Mouse (Mus musculus) limb, embryonic 15.5 days (tissue): ENCODE data around the gene Edar. TPM values are rescaled to one million over a fixed set of nuclear protein-coding genes. Genes with fewer than 3 reads are reported as not detected.
A peak's percentile ranks its signal among the peaks of the same experiment; 100 is the strongest.

Source experiments
- ATAC-seq: fragments of 200-750 bp; cut with Nextera tagmentation; 2 replicates; pipeline ENCODE4 v1.8.0; 2017; ENCODE audit warnings: low read depth, moderate TSS enrichment; ENCODE audit not compliant: insufficient number of reproducible peaks, low FRiP score, low TSS enrichment
- H3K27ac ChIP-seq: fragments of 300-500 bp; sonication (generic); 2 replicates; pipeline ENCODE4 v1.5.1; 2015; ENCODE audit warnings: moderate library complexity, mild to moderate bottlenecking, inconsistent platforms
- H3K27me3 ChIP-seq: fragments of 300-500 bp; sonication (generic); 2 replicates; pipeline ENCODE4 v1.6.1; 2015; ENCODE audit warnings: inconsistent platforms
- H3K36me3 ChIP-seq: fragments of 300-500 bp; sonication (generic); 2 replicates; pipeline ENCODE4 v1.6.1; 2015; ENCODE audit warnings: inconsistent platforms
- H3K4me1 ChIP-seq: fragments of 300-500 bp; sonication (generic); 2 replicates; pipeline ENCODE4 v1.6.1; 2015; ENCODE audit warnings: inconsistent platforms
- H3K4me2 ChIP-seq: fragments of 300-500 bp; sonication (generic); 2 replicates; pipeline ENCODE4 v1.6.1; 2015; ENCODE audit warnings: mild to moderate bottlenecking, inconsistent platforms
- H3K4me3 ChIP-seq: fragments of 300-500 bp; sonication (generic); 2 replicates; pipeline ENCODE4 v1.5.1; 2015; ENCODE audit warnings: mild to moderate bottlenecking, inconsistent platforms
- H3K9ac ChIP-seq: fragments of 300-500 bp; sonication (generic); 2 replicates; pipeline ENCODE4 v1.6.1; 2015; ENCODE audit warnings: inconsistent platforms
- H3K9me3 ChIP-seq: fragments of 300-500 bp; sonication (generic); 2 replicates; pipeline ENCODE4 v1.6.1; 2016; ENCODE audit warnings: inconsistent platforms
- WGBS: fragments of 180-500 bp; shearing (Covaris S2); methylation state at CpG from one replicate; pipeline ENCODE4 v1.1.7; 2015; 5-methylcytosine and 5-hydroxymethylcytosine counted together
- polyA plus RNA-seq: library from polyadenylated mRNA; unstranded; fragments of >200 nt; fragmentation: Nextera tagmentation; extraction: Ambion mirVana; gene quantifications from 2 replicates; pipeline ENCODE4 v1.2.1, GENCODE M21; 2015

Gene Edar
- polyA plus RNA-seq, 1 experiment from 2014 or later: 3.4 TPM

DNA sequence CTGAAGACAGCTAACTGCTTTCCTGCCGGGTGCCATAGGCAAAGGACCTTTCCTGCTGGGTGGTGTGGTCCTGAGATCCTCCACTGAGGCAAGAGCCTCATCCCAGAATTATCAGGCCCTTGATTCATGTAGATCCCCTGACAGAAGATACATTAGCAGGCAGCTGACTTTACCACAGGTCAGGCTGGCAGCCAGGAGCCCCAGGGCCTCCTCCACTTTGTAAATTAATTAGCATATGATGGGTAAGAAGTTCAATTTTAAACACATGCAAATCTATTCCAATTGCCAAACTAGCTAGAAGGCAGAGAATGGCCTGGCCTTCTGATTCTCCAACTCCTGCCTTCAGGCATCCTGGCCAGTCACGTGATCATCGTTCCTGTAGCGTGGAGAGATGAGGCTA, 56.2 kb downstream of the Edar start:
- Histone ChIP-seq H3K4me3 (no peak overlapping the region), H3K9ac (no peak overlapping the region), H3K4me1 (no peaks in the 10 kb centered on the region), H3K27me3 (no peaks in the 10 kb centered on the region), H3K4me2 (no peak overlapping the region), H3K27ac (no peak overlapping the region), H3K9me3 (no peaks in the 10 kb centered on the region), H3K36me3 (no peaks in the 10 kb centered on the region)
- WGBS: 89% methylated on average over 4 of the region's 4 CpGs
- ATAC-seq: no peak

DNA sequence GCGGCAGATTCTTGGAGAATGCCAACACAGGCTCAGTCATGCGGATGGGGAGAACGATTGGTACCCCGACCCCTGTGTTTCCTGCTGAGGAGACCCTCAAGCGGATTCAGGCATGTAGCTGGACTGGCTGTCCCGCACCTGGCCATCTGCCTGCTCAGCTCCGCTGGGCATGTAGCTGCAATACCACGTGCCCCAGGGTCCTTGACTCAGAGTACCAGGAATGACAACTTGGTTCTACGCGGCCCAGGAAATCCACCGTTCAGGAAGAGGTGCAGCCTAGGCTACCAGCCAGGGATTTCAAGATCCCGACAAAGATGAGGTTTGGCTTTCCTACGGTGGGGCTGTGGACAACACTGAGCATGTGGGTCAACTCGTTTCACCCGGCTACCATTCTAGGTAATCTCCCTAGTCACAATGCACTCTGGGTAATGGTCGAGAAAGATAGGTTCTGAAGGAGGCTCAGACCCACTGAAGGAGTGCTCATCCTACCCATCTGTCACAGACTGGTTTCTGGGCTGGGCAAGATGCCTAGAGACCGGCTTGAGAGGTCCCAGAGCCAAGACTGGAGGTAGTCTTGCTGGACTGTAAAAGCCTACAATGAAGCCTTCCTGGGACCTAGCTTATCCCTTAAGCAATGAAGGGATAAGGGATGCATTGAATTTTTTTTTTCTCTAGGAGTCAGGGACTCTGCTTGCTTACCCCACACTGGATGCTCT, 56.8 kb downstream of the Edar start:
- Histone ChIP-seq H3K4me1 (no peaks in the 10 kb centered on the region), H3K27ac (no peak overlapping the region), H3K9me3 (no peaks in the 10 kb centered on the region), H3K9ac (no peak overlapping the region), H3K4me2 (no peak overlapping the region), H3K4me3 (no peak overlapping the region), H3K27me3 (no peaks in the 10 kb centered on the region), H3K36me3 (no peaks in the 10 kb centered on the region)
- ATAC-seq: no peak
- WGBS: 78% methylated on average over 17 of the region's 17 CpGs

DNA sequence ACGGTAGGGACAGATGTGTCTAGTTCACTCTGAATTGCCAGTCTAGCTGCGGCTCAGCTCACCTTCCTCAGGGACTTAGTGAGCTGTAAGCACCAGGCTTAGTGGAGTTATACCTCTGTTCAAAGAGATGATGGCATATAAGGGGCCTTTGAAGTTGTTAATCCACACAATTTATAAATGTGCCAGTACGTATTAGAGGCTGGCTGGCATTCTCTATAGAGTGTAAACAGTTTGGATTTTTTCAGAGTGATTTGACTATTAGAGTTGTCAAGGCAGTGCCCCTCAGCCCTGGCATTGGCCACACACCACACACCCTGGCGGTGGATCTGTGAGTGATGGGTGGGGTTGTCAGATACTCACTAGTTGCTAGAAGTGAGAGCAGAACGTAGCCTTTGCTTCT, 58.9 kb downstream of the Edar start:
- Histone ChIP-seq H3K36me3 (no peaks in the 10 kb centered on the region), H3K4me3 (no peak overlapping the region), H3K27ac (no peak overlapping the region), H3K4me1 (no peaks in the 10 kb centered on the region), H3K4me2 (no peak overlapping the region), H3K27me3 (no peaks in the 10 kb centered on the region), H3K9ac (no peak overlapping the region), H3K9me3 (no peaks in the 10 kb centered on the region)
- ATAC-seq: no peak
- 74% methylated on average over 5 of the region's 5 CpGs for WGBS

DNA sequence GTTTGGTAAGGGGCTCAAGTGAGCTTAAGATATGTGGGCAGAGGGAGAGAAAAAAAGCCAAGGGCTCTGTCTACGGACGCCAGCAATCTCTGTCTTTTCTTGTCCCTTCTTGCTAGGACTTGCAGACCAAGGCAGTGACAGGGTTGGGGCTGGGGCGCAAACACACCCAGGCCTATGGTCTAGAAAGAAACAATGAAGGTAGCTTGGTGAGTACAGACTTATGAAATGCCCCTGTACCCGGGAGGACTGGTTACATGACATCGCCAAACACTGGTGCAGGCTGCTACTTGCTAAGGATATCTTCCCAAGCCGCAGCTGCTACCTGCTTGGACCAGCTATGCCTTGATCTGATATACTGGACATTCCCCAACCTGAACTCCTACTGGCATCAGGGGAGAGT, 60.9 kb downstream of the Edar start:
- Histone ChIP-seq H3K4me1 (no peaks in the 10 kb centered on the region), H3K4me2 (no peak overlapping the region), H3K27me3 (no peaks in the 10 kb centered on the region), H3K36me3 (no peaks in the 10 kb centered on the region), H3K27ac (no peak overlapping the region), H3K9ac (no peak overlapping the region), H3K4me3 (no peak overlapping the region), H3K9me3 (no peaks in the 10 kb centered on the region)
- ATAC-seq: no peak
- 79% methylated on average over 6 of the region's 6 CpGs for WGBS

DNA sequence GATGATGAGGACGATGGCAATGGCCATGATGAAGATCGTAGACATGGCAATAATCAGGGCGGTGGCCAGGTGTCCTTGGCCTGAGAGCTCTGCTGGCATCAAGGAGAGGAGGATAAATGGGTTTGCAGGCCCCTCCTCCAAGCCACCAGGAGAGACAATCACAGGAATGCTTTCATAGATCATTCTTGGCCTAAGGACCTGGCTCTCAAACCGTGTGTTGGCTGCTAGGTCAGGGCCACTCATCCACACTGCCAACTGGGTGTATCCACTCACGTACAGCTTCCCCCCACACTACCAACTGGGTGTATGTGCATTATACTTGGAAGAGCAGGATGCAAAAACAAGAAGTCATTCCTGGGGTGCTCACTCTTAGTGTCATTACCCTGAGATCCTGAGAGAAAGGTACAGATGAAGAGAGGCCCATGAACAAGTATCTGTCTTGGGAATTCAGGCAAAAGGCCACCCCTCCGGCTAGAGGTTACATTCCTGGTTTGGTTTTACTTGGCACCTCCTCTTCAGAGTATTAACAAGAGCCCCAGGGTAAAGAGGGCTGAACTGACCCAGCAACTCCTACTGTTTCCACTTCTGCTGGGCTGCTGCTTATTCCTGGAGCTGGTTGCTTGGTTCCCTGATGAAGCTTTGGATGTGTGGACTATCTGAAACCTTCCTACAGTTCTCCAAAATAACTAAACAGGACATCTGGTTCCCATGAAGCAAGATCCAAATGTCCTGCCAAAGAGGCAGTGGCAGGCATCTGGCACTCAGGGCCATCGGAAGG, 64.8 kb downstream of the Edar start:
- H3K36me3 ChIP-seq: no peaks in the 10 kb centered on the region
- H3K9ac ChIP-seq: no peak overlapping the region
- no peak for ATAC-seq
- H3K27me3 ChIP-seq: no peaks in the 10 kb centered on the region
- no peak overlapping the region for H3K27ac ChIP-seq
- H3K4me2 ChIP-seq: no peak overlapping the region
- no peaks in the 10 kb centered on the region for H3K4me1 ChIP-seq
- no peak overlapping the region for H3K4me3 ChIP-seq
- WGBS: 79% methylated on average over 7 of the region's 7 CpGs
- no peaks in the 10 kb centered on the region for H3K9me3 ChIP-seq

DNA sequence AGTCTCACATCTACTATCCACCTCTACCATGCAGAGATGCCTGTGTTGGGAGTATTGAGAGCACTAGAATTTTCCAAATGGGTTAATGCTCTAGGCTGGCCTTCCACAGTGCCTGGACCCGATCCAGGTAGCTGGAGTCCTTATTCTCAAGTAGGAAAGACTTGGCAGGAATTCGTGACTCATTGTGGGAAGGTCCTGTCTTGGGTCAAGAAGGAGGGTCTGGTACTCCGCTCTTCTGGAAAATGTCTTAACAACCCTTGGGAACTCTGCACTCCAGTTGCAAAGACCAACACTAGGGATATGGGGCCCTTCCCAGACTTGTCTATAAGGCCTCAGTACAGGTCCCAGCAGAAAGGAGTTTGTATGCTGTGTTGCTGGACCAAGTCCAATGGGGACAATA, 66.6 kb downstream of the Edar start:
- H3K4me1 ChIP-seq: peaks cover 8% of the 10 kb centered on the region
- no peaks in the 10 kb centered on the region for H3K27me3 ChIP-seq
- no peak for ATAC-seq
- no peak overlapping the region for H3K9ac ChIP-seq
- 0 out of 2 replicates have a peak, but pooled peaks cover under 1% of the 10 kb centered on the region for H3K36me3 ChIP-seq
- no peaks in the 10 kb centered on the region for H3K9me3 ChIP-seq
- no peak overlapping the region for H3K4me2 ChIP-seq
- WGBS: 73% methylated on average over 3 of the region's 3 CpGs
- no peak overlapping the region for H3K27ac ChIP-seq
- no peak overlapping the region for H3K4me3 ChIP-seq

DNA sequence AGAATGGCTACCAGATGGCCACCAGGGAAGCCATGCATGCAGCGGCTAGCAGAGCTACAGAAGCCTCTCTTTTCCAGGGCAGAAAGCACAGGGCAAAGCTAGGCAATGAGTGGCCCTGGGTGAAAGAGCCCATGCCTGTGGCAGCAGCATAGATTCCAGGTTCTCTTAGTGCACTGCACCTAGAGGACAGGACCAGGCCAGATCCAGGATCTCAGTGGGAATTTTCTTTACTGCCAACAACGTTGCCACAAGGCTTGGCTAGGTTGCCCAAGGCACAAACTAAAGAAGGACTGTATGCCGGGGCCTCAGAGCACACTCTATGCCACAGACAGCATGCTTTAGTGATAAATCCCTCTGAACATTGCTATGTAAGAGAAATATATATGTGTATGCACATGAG, 69.1 kb downstream of the Edar start:
- no peak for ATAC-seq
- no peak overlapping the region for H3K4me3 ChIP-seq
- H3K9me3 ChIP-seq: no peaks in the 10 kb centered on the region
- H3K27ac ChIP-seq: no peak overlapping the region
- H3K36me3 ChIP-seq: 0 out of 2 replicates have a peak, but pooled peaks cover 3% of the 10 kb centered on the region
- no peak overlapping the region for H3K9ac ChIP-seq
- H3K4me2 ChIP-seq: no peak overlapping the region
- 80% methylated on average over 3 of the region's 3 CpGs for WGBS
- no peaks in the 10 kb centered on the region for H3K27me3 ChIP-seq
- peaks cover 21% of the 10 kb centered on the region for H3K4me1 ChIP-seq

DNA sequence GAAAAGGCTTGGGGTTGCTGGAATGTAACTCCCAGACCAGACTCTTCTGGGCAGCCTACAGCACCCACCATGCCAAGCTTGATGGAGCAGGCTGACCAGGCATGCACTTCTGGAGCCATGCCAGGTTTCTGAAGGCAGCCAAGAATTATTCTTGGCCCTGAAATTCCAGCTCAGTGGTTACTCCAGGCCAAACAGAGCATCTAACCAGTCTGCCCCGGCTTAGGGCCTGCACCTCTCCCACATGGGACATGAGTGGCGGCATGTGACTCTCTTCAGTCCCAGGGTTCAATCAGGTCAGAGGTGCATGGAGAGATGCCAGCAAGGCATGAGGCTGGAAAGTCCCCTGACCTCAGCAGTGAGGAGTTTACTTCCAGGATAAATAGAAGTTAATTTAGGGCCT, 70.7 kb downstream of the Edar start:
- H3K4me1 ChIP-seq: peaks cover 25% of the 10 kb centered on the region
- 59% methylated on average over 2 of the region's 2 CpGs for WGBS
- ATAC-seq: 0 out of 2 replicates have a peak, but pooled peaks have one; percentile 19
- H3K9ac ChIP-seq: no peak overlapping the region
- H3K27me3 ChIP-seq: no peaks in the 10 kb centered on the region
- no peak overlapping the region for H3K4me3 ChIP-seq
- H3K27ac ChIP-seq: no peak overlapping the region
- no peaks in the 10 kb centered on the region for H3K9me3 ChIP-seq
- H3K4me2 ChIP-seq: no peak overlapping the region
- 0 out of 2 replicates have a peak, but pooled peaks cover 3% of the 10 kb centered on the region for H3K36me3 ChIP-seq

DNA sequence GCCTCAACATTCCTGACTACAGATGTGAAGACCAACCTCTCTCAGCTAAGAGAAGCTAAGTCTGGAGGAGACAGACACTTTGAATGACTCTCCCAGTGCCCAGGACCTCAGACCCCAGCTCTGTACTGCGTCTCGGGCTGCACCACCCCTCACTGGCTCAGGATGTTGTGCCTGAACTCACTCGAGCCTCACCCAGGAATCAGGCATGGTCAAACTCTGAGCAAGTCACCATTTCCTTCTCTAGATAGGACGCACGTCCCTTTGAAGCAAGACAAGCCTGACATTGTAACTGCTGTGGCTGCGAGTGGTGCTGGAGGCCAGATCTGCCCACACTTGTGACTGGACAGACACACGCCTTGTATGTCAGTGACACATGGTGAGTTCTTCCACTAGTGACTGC, 73.5 kb downstream of the Edar start:
- WGBS: 59% methylated on average over 7 of the region's 7 CpGs
- Histone ChIP-seq H3K4me1 (peaks cover 25% of the 10 kb centered on the region), H3K27ac (peak overlapping the region; percentile 57; the same call in 1 of the 2 replicates), H3K36me3 (0 out of 2 replicates have a peak, but pooled peaks cover 3% of the 10 kb centered on the region), H3K9ac (no peak overlapping the region), H3K4me2 (no peak overlapping the region), H3K27me3 (no peaks in the 10 kb centered on the region), H3K9me3 (no peaks in the 10 kb centered on the region), H3K4me3 (no peak overlapping the region)
- no peak for ATAC-seq

DNA sequence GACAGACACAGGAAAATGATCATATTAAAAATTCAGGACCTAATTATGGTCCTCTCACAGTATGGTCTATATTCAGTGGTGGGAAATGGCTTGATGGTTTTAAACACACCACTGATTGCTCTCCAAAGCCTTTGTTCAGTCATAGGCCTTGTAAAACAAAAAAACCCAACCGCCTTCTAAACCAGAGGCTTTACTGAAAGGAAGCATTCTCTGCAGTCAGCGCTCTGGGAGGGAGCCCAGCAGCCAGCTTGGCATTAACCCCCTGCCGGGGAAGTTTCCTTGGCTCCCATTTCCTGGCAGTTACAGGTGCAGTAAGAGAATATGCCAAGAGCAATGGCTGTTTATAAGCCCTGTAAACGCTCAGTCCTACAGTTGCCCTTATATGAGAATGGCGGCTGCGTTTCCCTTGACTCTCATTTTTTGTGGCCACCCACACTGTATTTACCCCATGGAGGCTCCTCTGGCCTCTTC, 74.0 kb downstream of the Edar start:
- Histone ChIP-seq H3K27me3 (no peaks in the 10 kb centered on the region), H3K4me2 (no peak overlapping the region), H3K27ac (peak overlapping the region; percentile 57; the same call in 1 of the 2 replicates), H3K9me3 (no peaks in the 10 kb centered on the region), H3K36me3 (0 out of 2 replicates have a peak, but pooled peaks cover 3% of the 10 kb centered on the region), H3K4me1 (peaks cover 25% of the 10 kb centered on the region), H3K9ac (no peak overlapping the region), H3K4me3 (no peak overlapping the region)
- ATAC-seq: peak; percentile 73
- 28% methylated on average over 6 of the region's 6 CpGs for WGBS

DNA sequence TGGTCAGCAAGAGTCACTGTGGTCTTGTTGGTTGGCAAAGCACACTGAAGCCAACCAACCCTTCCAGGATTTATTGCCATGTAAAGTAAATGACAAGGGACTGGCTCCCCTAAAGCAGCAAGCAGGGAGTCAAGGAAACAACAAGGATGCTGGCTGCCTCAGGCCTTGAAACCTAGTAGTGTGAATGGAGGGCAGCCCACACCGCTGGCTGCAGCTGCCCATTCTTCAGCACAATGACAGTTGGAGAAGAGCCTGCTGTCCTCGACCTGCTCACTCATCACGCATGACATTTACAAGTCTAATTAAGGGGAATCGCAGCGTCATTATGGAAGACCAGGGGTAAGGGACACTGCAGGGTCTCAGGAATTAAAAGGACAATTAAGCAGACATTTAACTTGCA, 74.5 kb downstream of the Edar start:
- ATAC-seq: no peak
- H3K4me1 ChIP-seq: peaks cover 25% of the 10 kb centered on the region

DNA sequence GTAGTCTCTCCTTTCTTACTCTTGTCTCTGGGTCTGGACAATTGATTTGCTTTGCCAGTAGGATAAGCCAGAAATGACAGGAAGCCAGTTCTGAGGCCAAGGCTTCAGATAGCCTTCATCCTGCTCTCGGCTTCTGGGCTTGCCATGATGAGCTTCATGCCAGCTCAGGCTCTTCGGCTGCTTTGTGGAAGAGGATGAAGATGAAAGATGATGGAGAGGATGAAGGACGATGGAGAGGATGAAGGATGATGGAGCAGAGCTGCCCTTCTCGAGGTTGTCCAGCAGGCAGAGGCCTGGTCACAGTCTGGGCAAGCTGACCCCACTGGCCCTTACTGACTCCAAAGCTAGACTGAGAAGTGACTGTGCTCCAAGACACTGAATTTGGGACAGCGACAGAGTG, 75.3 kb downstream of the Edar start:
- ATAC-seq: no peak
- Histone ChIP-seq H3K9me3 (no peaks in the 10 kb centered on the region), H3K36me3 (0 out of 2 replicates have a peak, but pooled peaks cover 3% of the 10 kb centered on the region), H3K9ac (no peak overlapping the region), H3K27me3 (no peaks in the 10 kb centered on the region), H3K4me3 (no peak overlapping the region), H3K4me2 (no peak overlapping the region), H3K4me1 (peaks cover 22% of the 10 kb centered on the region), H3K27ac (no peak overlapping the region)
- WGBS: 95% methylated on average over 5 of the region's 5 CpGs

More for the DNA sequence above, 74.5 kb downstream of the Edar start:
- peak overlapping the region; percentile 34; the same call in 1 of the 2 replicates for H3K27ac ChIP-seq
- no peaks in the 10 kb centered on the region for H3K27me3 ChIP-seq
- H3K4me2 ChIP-seq: no peak overlapping the region
- no peak overlapping the region for H3K4me3 ChIP-seq
- H3K9ac ChIP-seq: no peak overlapping the region
- 0 out of 2 replicates have a peak, but pooled peaks cover 3% of the 10 kb centered on the region for H3K36me3 ChIP-seq
- 14% methylated on average over 5 of the region's 5 CpGs for WGBS
- H3K9me3 ChIP-seq: no peaks in the 10 kb centered on the region
